Mouse (Mus musculus) embryonic facial prominence, embryonic 11.5 days (tissue): ENCODE results near the gene Olfr434. TPM values are rescaled to one million over a fixed set of nuclear protein-coding genes. Genes with fewer than 3 reads are reported as not detected.
"Not testable (repeated sequence)": the region's sequence is repeated elsewhere in the genome, so short reads cannot be mapped to it uniquely, and the experiment has no call there.

Experiments
- ATAC-seq: fragments of 200-750 bp; cut with Nextera tagmentation; replicated peaks from 2 replicates; pipeline ENCODE4 v1.8.0; 2017; ENCODE audit warnings: low read depth; ENCODE audit not compliant: insufficient number of reproducible peaks, low FRiP score, low TSS enrichment
- DNase-seq: peaks from one replicate; pipeline ENCODE4 v3.0.0-alpha.2; 2015; ENCODE audit warnings: low spot score
- H3K27ac ChIP-seq: fragments of 300-500 bp; sonication (generic); replicated peaks from 2 replicates; pipeline ENCODE4 v1.5.1; 2014; ENCODE audit warnings: mild to moderate bottlenecking, low read depth, low read length, control low read depth
- H3K27me3 ChIP-seq: fragments of 300-500 bp; sonication (generic); 2 replicates; pipeline ENCODE4 v1.6.1; 2014; ENCODE audit warnings: mild to moderate bottlenecking, low read length, moderate library complexity, mixed read lengths; ENCODE audit not compliant: control insufficient read depth, insufficient read depth
- H3K36me3 ChIP-seq: fragments of 300-500 bp; sonication (generic); replicated peaks from 2 replicates; pipeline ENCODE4 v1.6.1; 2014; ENCODE audit warnings: low read depth, mild to moderate bottlenecking, low read length, moderate library complexity, mixed read lengths; ENCODE audit not compliant: control insufficient read depth, insufficient read depth
- H3K4me1 ChIP-seq: fragments of 300-500 bp; sonication (generic); 2 replicates; pipeline ENCODE4 v1.6.1; 2014; ENCODE audit warnings: low read length, mixed read lengths; ENCODE audit not compliant: control insufficient read depth, insufficient read depth
- H3K4me2 ChIP-seq: fragments of 300-500 bp; sonication (generic); 2 replicates; pipeline ENCODE4 v1.6.1; 2014; ENCODE audit warnings: low read depth, mild to moderate bottlenecking, control low read depth, low read length, moderate library complexity
- H3K4me3 ChIP-seq: fragments of 300-500 bp; sonication (generic); 2 replicates; pipeline ENCODE4 v1.5.1; 2014; ENCODE audit warnings: low read depth, low read length, control low read depth
- H3K9ac ChIP-seq: fragments of 300-500 bp; sonication (generic); replicated peaks from 2 replicates; pipeline ENCODE4 v1.6.1; 2014; ENCODE audit warnings: mild to moderate bottlenecking, control low read depth, low read length
- H3K9me3 ChIP-seq: fragments of 300-500 bp; sonication (generic); replicated peaks from 2 replicates; pipeline ENCODE4 v1.6.1; 2016; ENCODE audit warnings: mild to moderate bottlenecking, low read length, inconsistent platforms, mixed read lengths; ENCODE audit not compliant: control insufficient read depth
- WGBS: fragments of 180-500 bp; shearing (Covaris S2); extraction: QIAGEN DNeasy Blood & Tissue Kit; methylation state at CpG from one replicate; pipeline ENCODE4 v1.1.7; 2014; 5-methylcytosine and 5-hydroxymethylcytosine counted together
- polyA plus RNA-seq: library from polyadenylated mRNA; unstranded; fragments of >200 nt; fragmentation: Nextera tagmentation; extraction: Ambion mirVana; gene quantifications from 2 replicates; pipeline ENCODE4 v1.2.1, GENCODE M21; 2014

Olfr434 gene
- polyA plus RNA-seq: not detected in 2 replicates

DNA sequence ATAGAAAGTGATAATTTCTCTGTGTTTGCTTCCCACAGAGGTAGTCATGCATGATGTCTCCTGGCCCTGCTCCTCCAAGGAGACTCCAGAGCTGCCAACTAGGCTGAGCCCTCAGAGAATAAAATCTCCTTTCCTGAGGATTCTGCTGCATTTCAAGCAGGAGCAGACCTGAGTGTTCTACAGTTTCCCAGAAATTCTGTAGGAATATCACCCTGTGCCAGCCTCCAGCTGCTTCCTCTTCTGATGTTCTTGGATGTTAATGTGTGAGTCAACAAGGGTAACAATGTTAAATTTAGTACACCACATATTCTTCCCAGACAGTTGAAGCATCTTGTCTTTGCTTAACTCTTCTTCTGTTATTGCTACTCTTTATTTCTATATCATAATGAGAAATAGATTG, at the start of gene Olfr434:
Gene Olfr434 (plus strand): TSS at position 149 of the 400 bp plus-strand sequence.
- H3K36me3 ChIP-seq, H3K4me1 ChIP-seq, ATAC-seq, H3K9ac ChIP-seq, H3K27ac ChIP-seq, H3K9me3 ChIP-seq, H3K27me3 ChIP-seq, H3K4me2 ChIP-seq, H3K4me3 ChIP-seq, DNase-seq: not testable (repeated sequence)

DNA sequence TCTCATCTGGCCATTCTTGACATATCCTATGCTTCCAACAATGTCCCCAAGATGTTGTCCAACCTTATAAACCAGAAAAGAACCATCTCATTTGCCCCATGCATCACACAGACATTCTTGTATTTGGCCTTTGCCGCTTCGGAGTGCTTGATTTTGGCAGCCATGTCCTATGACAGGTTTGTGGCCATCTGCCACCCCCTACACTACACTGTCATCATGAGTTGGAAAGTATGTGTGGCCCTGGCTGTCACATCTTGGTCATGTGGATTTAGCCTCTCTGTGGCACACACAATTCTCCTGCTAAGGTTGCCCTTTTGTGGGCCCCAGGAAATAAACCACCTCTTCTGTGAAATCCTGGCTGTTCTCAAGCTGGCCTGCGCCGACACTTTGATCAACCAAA, 45.6 kb upstream of the Olfr434 start:
- Histone ChIP-seq H3K4me3 (no peak overlapping the region), H3K4me2 (no peak overlapping the region), H3K9ac (no peak overlapping the region), H3K9me3 (no peaks in the 10 kb centered on the region), H3K36me3 (no peaks in the 10 kb centered on the region), H3K27ac (no peak overlapping the region), H3K4me1 (no peaks in the 10 kb centered on the region), H3K27me3 (no peaks in the 10 kb centered on the region)
- no peak for DNase-seq
- no peak for ATAC-seq
- WGBS: 97% methylated on average over 4 of the region's 4 CpGs

DNA sequence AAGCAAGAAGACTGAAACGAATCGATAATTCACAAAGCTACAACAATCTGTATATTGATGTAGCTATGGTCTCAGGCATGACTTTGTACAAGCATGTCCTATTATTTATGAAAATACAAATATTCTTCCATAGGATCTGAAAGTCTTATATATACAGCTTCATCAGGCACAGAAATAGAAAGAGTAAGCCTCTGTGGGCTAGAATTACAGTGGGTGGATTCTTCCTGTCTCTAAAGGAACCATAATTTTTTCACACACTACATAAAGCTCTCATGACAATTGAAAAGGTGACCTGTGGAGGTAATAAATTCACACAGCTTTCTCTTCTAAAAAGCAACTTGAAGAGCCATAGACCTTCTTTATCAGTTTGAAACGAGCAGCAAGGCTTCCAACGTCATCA, 41.0 kb upstream of the Olfr434 start, which contains the start of gene Olfr13:
Gene Olfr13 (plus strand): TSS at position 301 of the 400 bp plus-strand sequence.
- Histone ChIP-seq H3K9me3 (no peaks in the 10 kb centered on the region), H3K4me2 (no peak within 1 kb of the TSS), H3K9ac (no peak within 1 kb of the TSS), H3K27me3 (no peaks in the 10 kb centered on the region), H3K4me1 (no peaks in the 10 kb centered on the region), H3K4me3 (no peak within 1 kb of the TSS), H3K27ac (no peak within 1 kb of the TSS), H3K36me3 (no peaks in the 10 kb centered on the region)
- 85% methylated on average over 4 of the region's 4 CpGs for WGBS
- ATAC-seq (no peak), DNase-seq (no peak)

DNA sequence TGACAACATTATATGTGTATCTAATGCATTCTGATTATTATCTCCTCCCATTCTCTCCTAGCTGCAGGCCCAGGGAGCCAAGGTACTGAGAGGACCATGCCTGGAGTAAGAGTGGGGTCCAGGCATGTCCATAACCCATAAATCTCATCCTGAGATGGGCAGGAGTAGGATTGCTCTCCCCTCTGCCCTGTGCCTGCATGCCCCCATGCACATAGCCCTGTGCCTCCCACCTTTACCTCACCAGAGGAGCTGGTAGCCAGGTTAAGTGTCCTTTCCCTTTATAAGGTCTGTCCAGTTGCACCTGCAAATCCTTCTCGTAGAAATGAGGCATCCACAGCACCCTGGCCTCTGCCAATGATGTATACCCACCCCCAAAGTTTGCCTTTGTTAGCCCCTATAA, 34.7 kb upstream of the Olfr434 start:
- Histone ChIP-seq H3K9me3 (no peaks in the 10 kb centered on the region), H3K27ac (no peak overlapping the region), H3K4me2 (no peak overlapping the region), H3K27me3 (no peaks in the 10 kb centered on the region), H3K4me1 (no peaks in the 10 kb centered on the region), H3K36me3 (no peaks in the 10 kb centered on the region), H3K9ac (no peak overlapping the region), H3K4me3 (no peak overlapping the region)
- no peak for ATAC-seq
- no peak for DNase-seq
- WGBS: 83% methylated on average over 1 of the region's 1 CpGs

DNA sequence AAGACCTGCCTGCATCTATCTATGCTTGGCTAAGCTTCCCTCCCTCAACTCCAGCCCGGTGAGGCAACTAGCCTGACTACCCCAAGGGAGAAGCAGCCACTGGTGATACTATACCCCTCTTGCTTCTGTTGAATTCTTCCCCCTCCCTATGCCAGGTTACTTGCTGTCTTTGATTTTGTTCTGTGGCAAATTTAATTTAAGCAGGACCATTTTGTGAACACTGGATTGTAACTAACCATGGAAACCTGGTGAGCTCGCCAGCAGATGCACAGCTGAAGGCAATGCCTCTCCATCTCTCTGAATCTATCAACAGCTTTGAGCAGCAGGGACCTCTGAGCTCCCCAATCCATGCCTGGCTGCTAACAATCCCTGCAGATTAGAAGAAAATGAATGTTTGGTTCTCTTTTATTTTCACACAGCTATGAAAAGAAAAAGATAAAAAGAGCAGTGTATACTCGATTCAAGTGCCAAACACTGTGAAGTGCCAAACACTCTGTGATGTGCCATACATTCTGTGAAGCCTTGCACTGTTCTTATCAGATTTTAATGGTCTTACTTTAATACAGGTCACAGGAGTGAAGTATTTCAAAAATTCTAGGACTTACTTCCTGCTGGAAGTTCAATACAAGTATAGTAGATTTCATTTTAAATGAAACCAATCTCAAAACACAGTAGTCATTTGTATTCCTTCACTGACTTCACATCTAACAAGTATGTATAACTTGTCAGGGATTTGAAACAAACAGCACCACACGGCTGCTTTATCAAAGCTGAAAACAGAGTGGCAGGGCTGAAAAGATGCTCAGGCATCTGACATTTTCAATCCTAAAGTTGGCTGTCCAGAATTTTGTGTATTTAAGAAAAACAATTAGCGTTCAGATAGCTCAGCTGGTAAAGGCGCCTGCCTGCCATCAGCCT, 34.0 kb upstream of the Olfr434 start:
- H3K4me2 ChIP-seq: no peak overlapping the region
- H3K36me3 ChIP-seq: no peaks in the 10 kb centered on the region
- WGBS: 73% methylated on average over 6 of the region's 6 CpGs
- H3K27me3 ChIP-seq: no peaks in the 10 kb centered on the region
- H3K4me3 ChIP-seq: no peak overlapping the region
- no peaks in the 10 kb centered on the region for H3K4me1 ChIP-seq
- H3K27ac ChIP-seq: no peak overlapping the region
- ATAC-seq (no peak), DNase-seq (no peak)
- H3K9me3 ChIP-seq: no peaks in the 10 kb centered on the region
- no peak overlapping the region for H3K9ac ChIP-seq

DNA sequence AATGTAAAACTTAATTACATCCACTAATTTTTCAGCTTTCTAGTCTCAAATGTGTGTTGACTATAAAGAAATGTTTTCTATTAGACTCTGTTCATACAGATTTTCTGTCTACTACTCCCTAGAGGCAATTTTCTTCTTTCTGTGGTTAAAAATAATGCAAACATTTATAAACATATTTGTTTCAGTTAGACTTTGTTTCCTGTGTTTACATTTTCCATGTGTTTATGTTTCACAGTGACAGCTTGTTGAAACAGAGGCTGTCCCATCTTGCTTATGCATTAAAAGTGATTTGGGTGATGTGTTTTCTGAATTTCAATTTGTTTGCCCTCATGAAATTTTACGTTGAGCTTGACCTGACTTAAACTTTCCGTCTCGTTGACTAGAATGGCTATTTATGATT, 21.8 kb upstream of the Olfr434 start:
- Histone ChIP-seq H3K27me3 (no peaks in the 10 kb centered on the region), H3K27ac (no peak overlapping the region), H3K9me3 (no peaks in the 10 kb centered on the region), H3K4me2 (no peak overlapping the region), H3K4me1 (no peaks in the 10 kb centered on the region), H3K4me3 (no peak overlapping the region), H3K36me3 (no peaks in the 10 kb centered on the region), H3K9ac (no peak overlapping the region)
- WGBS: 83% methylated on average over 3 of the region's 3 CpGs
- ATAC-seq: no peak
- DNase-seq: no peak

DNA sequence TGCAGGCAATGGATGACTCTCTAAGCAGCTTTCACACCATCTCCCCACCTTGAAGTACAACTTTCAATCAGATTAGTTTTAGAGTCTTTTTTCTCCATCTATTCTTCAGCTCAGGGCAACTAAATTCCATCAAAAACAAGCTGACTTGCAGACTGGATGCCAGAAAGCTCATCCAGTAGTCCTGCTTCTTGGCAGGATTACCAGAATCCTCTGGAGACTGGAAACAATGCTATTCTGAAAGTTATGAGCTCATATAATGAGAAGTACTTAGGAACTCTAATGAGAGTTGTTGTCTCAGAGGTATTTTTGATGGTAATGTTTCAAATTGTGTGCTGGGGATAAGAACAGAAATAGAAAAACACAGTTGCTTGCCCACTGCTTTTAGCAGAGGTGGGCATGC, 16.0 kb upstream of the Olfr434 start, which contains the start of gene Olfr435:
Gene Olfr435 (plus strand): TSS at position 366 of the 400 bp plus-strand sequence.
- Histone ChIP-seq H3K4me3 (no peak within 1 kb of the TSS), H3K27me3 (no peaks in the 10 kb centered on the region), H3K4me1 (no peaks in the 10 kb centered on the region), H3K27ac (no peak within 1 kb of the TSS), H3K36me3 (no peaks in the 10 kb centered on the region), H3K9ac (no peak within 1 kb of the TSS), H3K4me2 (no peak within 1 kb of the TSS), H3K9me3 (no peaks in the 10 kb centered on the region)
- ATAC-seq (no peak), DNase-seq (no peak)

DNA sequence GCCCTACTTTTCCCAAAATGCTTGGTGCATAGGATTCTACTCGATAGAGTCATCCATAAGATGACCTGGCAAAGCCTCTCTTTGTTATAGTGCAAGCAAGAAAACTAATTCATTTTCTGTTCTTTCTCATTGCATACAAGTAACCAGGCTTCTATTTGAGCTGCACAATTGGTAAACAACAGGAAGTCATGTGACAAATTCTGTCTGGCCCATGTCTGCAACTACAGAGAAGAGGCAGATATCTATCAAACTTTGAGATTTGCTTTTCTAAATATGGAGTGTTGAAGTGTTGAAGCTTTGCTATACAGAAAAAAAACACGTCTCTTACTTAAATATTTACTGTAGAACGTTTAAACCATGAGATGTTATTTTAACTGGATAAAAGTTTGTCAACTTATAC, 14.7 kb upstream of the Olfr434 start:
- H3K27ac ChIP-seq: no peak overlapping the region
- no peaks in the 10 kb centered on the region for H3K9me3 ChIP-seq
- no peaks in the 10 kb centered on the region for H3K36me3 ChIP-seq
- 79% methylated on average over 3 of the region's 3 CpGs for whole genome bisulfite sequencing
- no peak overlapping the region for H3K4me3 ChIP-seq
- H3K4me1 ChIP-seq: no peaks in the 10 kb centered on the region
- no peak for ATAC-seq
- H3K4me2 ChIP-seq: no peak overlapping the region
- H3K9ac ChIP-seq: no peak overlapping the region
- no peak for DNase-seq
- no peaks in the 10 kb centered on the region for H3K27me3 ChIP-seq
